Mouse (Mus musculus) liver, embryonic 14.5 days (tissue): ENCODE results near the gene Gm4881. TPM values are rescaled to one million over a fixed set of nuclear protein-coding genes. Genes with fewer than 3 reads are reported as not detected.
A peak's percentile ranks its signal among the peaks of the same experiment; 100 is the strongest.

Source experiments
- ATAC-seq: fragments of 200-750 bp; cut with Nextera tagmentation; 2 replicates; pipeline ENCODE4 v1.8.0; 2017; ENCODE audit warnings: moderate number of reproducible peaks, mild to moderate bottlenecking, moderate library complexity; ENCODE audit not compliant: insufficient read depth
- DNase-seq, 3 experiments: peaks; one replicate each; pipeline ENCODE4 v3.0.0-alpha.2; 2012 to 2013; ENCODE audit warnings: low read depth in 3 of 3, low spot score in 3 of 3
- H3K27ac ChIP-seq: fragments of 300-500 bp; sonication (generic); 2 replicates; pipeline ENCODE4 v1.5.1; 2014; ENCODE audit warnings: moderate library complexity, mild to moderate bottlenecking, control low read depth, inconsistent platforms
- H3K27me3 ChIP-seq: fragments of 300-500 bp; sonication (generic); 2 replicates; pipeline ENCODE4 v1.6.1; 2014; ENCODE audit warnings: mild to moderate bottlenecking, low read length, moderate library complexity; ENCODE audit not compliant: control insufficient read depth, insufficient read depth
- H3K36me3 ChIP-seq: fragments of 300-500 bp; sonication (generic); replicated peaks from 2 replicates; pipeline ENCODE4 v1.6.1; 2014; ENCODE audit warnings: low read depth; ENCODE audit not compliant: control insufficient read depth, insufficient read depth
- H3K4me1 ChIP-seq, 2 experiments: fragments of 200-500 bp in 1 of 2; fragments of 300-500 bp in 1 of 2; sonication (generic) in 1 of 2; replicated peaks; 2 replicates each; pipeline ENCODE4 v1.6.1; 2012 to 2014; ENCODE audit warnings: antibody characterized with exemption in 1 of 2, inconsistent platforms in 1 of 2, low read length in 1 of 2; ENCODE audit not compliant: control insufficient read depth in 2 of 2, insufficient read depth in 2 of 2
- H3K4me2 ChIP-seq: fragments of 300-500 bp; sonication (generic); 2 replicates; pipeline ENCODE4 v1.6.1; 2014; ENCODE audit warnings: low read depth, mild to moderate bottlenecking, control low read depth, moderate library complexity
- H3K4me3 ChIP-seq, 2 experiments: fragments of 200-500 bp in 1 of 2; fragments of 300-500 bp in 1 of 2; sonication (generic) in 1 of 2; 2 replicates each; pipeline ENCODE4 v1.5.1; 2012 to 2014; ENCODE audit warnings: low read depth in 2 of 2, low read length in 2 of 2, mild to moderate bottlenecking in 2 of 2, control low read depth in 1 of 2, inconsistent platforms in 1 of 2, moderate library complexity in 1 of 2; ENCODE audit not compliant: insufficient read depth in 1 of 2
- H3K9ac ChIP-seq: fragments of 300-500 bp; sonication (generic); replicated peaks from 2 replicates; pipeline ENCODE4 v1.6.1; 2014; ENCODE audit warnings: mild to moderate bottlenecking, control low read depth, moderate library complexity
- H3K9me3 ChIP-seq: fragments of 300-500 bp; sonication (generic); 2 replicates; pipeline ENCODE4 v1.6.1; 2016; ENCODE audit warnings: low read length, mixed read lengths; ENCODE audit not compliant: control insufficient read depth
- CTCF ChIP-seq: IDR thresholded peaks from 2 replicates; pipeline ENCODE4 v1.5.1; 2016; ENCODE audit warnings: antibody characterized with exemption, low read depth, control low read depth
- EP300 ChIP-seq: IDR thresholded peaks from 2 replicates; pipeline ENCODE4 v1.6.1; 2016; ENCODE audit warnings: antibody characterized with exemption, low read depth
- WGBS: fragments of 180-500 bp; shearing (Covaris S2); extraction: QIAGEN DNeasy Blood & Tissue Kit; methylation state at CpG from one replicate; pipeline ENCODE4 v1.1.7; 2014; ENCODE audit not compliant: insufficient replicate concordance; 5-methylcytosine and 5-hydroxymethylcytosine counted together
- polyA plus RNA-seq, 2 experiments: library from polyadenylated mRNA; depleted of rRNA in 1 of 2; stranded (reverse) in 1 of 2; unstranded in 1 of 2; fragments of >200 nt; fragmentation: Nextera tagmentation in 1 of 2; extraction: Ambion mirVana in 1 of 2; gene quantifications; 2 replicates each; pipeline versions ENCODE4 v1.2.1 to v1.2.3; 2012 to 2014

Gene Gm4881
- polyA plus RNA-seq, 2 experiments, result not detected

DNA sequence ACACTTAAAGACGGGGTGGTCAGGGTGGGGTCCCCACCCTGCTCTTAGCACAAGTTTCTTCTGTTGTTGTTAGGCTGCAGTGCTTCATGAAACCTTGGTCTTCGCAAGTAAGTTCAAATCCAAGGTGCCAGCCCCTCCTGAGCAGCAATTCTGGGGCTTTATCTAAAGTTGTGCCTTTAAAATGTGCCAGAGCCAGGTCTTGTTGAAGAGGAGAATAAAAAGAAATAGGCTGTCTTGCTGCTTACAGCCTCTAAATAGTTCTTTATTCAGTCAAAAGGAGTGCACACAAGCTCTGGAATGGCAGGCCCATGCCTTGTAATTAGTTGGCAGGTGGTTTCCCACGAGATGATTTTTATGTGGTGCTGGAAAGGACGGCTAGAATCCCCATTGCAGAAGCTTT lies 57.2 kb downstream of the Gm4881 start:
- Histone ChIP-seq H3K4me1 (peaks cover 7 to 23% of the 10 kb centered on the region in 2 experiments; a peak in 3 of 4 replicates), H3K4me2 (peak overlapping the region; percentile 65), H3K9ac (peak overlapping the region; percentile 96), H3K27me3 (no peaks in the 10 kb centered on the region), H3K4me3 (peak overlapping the region; percentile 82 to 89), H3K9me3 (no peaks in the 10 kb centered on the region), H3K27ac (peak overlapping the region; percentile 52), H3K36me3 (peaks cover 52% of the 10 kb centered on the region)
- no peak for ATAC-seq
- no peak for DNase-seq
- TF ChIP-seq CTCF (no peak), EP300 (no peak)
- 47% methylated on average over 4 of the region's 4 CpGs for WGBS

DNA sequence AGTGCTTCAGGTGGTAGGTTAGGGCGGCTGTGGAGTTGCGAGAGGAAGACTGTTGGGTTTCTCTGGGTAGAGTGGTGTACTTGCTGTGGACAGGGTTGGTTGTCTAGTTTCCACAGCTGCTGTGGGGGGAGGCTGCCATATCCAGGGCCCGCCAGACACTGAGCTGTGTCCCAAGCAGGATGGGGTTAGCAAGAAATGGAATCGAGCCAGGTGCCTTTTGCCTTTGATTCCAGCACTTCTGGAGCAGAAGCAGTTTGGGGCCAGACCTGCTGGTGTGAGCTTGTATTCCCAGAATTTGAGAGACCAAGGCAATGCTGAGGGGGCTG lies 58.0 kb downstream of the Gm4881 start:
- Histone ChIP-seq H3K4me1 (peaks cover 7 to 23% of the 10 kb centered on the region in 2 experiments; a peak in 3 of 4 replicates), H3K27ac (peak overlapping the region; percentile 52), H3K27me3 (no peaks in the 10 kb centered on the region), H3K4me2 (peak overlapping the region; percentile 65), H3K4me3 (peak overlapping the region; percentile 82 to 89), H3K36me3 (peaks cover 52% of the 10 kb centered on the region), H3K9ac (peak overlapping the region; percentile 96), H3K9me3 (no peaks in the 10 kb centered on the region)
- no peak for DNase-seq
- 21% methylated on average over 4 of the region's 4 CpGs for WGBS
- ATAC-seq, result no peak
- TF ChIP-seq EP300, result no peak

DNA sequence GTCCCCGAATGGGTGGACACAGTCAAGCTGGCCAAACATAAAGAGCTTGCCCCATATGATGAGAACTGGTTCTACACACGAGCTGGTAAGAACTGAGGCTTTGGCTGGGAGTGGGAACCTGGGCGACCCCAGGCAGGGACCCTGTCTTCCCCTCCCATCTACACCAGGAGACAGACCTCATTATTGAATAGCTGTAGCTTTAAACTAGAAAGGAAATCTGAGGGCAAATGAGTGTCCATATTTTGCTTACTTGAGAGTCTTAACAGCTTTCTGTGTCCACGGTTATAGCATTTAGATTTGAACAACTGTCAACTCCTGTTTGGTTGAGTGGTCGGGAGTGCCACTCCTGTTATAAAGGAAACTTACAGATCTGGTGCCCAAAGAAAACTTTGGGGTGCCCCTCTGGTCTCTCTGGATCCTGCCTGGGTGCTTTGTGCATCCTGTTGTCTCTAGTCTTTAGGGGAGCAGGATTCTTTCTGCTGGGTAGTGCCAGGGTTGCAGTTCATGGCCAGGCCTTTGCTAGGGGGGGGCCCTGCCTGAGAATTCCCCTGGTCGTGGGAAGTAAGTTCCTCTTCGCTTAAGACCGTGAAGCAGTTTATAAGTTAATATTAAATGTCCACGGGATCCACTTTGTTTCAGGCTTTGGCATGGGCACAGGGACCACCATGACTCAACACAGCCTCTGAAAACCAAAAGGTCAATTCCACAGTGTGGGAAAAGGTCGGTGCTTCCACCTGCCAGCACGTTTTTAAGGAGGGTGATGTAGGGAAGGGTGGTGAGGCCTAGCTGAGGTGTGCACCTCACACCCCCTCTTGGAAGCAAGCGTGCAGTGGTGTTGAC lies 58.6 kb downstream of the Gm4881 start:
- Histone ChIP-seq H3K27ac (peak overlapping the region; percentile 52), H3K36me3 (peaks cover 52% of the 10 kb centered on the region), H3K9ac (peak overlapping the region; percentile 96), H3K4me3 (peak overlapping the region; percentile 82 to 89), H3K27me3 (no peaks in the 10 kb centered on the region), H3K9me3 (no peaks in the 10 kb centered on the region), H3K4me1 (peaks cover 7 to 23% of the 10 kb centered on the region in 2 experiments; a peak in 3 of 4 replicates), H3K4me2 (peak overlapping the region; percentile 65)
- 7% methylated on average over 12 of the region's 12 CpGs for WGBS
- ATAC-seq (no peak), DNase-seq (no peak)
- TF ChIP-seq CTCF (no peak), EP300 (no peak)

DNA sequence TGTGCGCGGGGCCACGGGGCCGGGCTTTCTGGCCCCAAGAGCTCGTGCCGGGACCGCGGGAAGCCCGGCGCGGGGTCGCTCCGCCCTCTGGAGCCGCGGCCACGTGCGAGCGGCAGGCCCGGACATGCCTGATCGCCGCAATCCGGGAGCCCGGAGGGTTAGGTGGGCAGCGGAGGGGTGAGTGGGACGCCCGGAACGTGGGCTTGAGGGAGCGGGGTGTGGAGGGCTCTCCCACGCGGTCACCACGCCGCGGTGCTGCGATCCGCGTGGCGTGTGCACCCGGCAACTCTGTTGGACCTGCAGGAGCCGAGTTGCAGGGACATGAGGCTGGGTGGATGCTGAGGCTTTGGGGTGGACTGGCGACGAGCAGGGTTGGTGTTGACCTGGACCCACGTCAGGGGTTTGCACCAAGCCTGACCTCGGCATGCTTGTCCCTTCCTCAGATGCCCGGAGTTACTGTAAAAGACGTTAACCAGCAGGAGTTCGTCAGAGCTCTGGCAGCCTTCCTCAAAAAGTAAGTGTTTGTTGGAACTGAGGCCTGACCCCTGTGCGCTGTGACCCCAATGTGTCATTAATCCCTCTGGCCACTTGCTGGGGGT lies 59.5 kb downstream of the Gm4881 start:
- DNase-seq, result no peak
- peak; percentile 1; the same call in 1 of the 2 replicates for ATAC-seq
- TF ChIP-seq CTCF (no peak), EP300 (no peak)

More for the DNA sequence above, 59.5 kb downstream of the Gm4881 start:
- peaks cover 7 to 23% of the 10 kb centered on the region in 2 experiments; a peak in 3 of 4 replicates for H3K4me1 ChIP-seq
- H3K4me3 ChIP-seq, result peak overlapping the region; percentile 82 to 89
- no peaks in the 10 kb centered on the region for H3K27me3 ChIP-seq
- H3K36me3 ChIP-seq, result peaks cover 46% of the 10 kb centered on the region
- no peaks in the 10 kb centered on the region for H3K9me3 ChIP-seq
- peak overlapping the region; percentile 65 for H3K4me2 ChIP-seq
- under 1% methylated on average over 47 of the region's 47 CpGs for WGBS
- peak overlapping the region; percentile 96 for H3K9ac ChIP-seq
- H3K27ac ChIP-seq, result peak overlapping the region; percentile 52
